Mouse (Mus musculus) limb, embryonic 14.5 days (tissue): ENCODE measurements around the gene Anxa6. TPM values are rescaled to one million over a fixed set of nuclear protein-coding genes. Genes with fewer than 3 reads are reported as not detected.

Source experiments
- ATAC-seq: fragments of 200-750 bp; cut with Nextera tagmentation; 2 replicates; pipeline ENCODE4 v1.8.0; 2017; ENCODE audit warnings: low read depth, moderate number of reproducible peaks, moderate TSS enrichment; ENCODE audit not compliant: low FRiP score
- DNase-seq: peaks from one replicate; pipeline ENCODE4 v3.0.0-alpha.2; 2015; ENCODE audit warnings: low spot score
- H3K27ac ChIP-seq: fragments of 300-500 bp; sonication (generic); replicated peaks from 2 replicates; pipeline ENCODE4 v1.5.1; 2014; ENCODE audit warnings: low read depth, mild to moderate bottlenecking, low read length, moderate library complexity, mixed read lengths
- H3K27me3 ChIP-seq: fragments of 300-500 bp; sonication (generic); 2 replicates; pipeline ENCODE4 v1.6.1; 2014; ENCODE audit warnings: low read length, mixed read lengths; ENCODE audit not compliant: control insufficient read depth, insufficient read depth
- H3K36me3 ChIP-seq: fragments of 300-500 bp; sonication (generic); 2 replicates; pipeline ENCODE4 v1.6.1; 2014; ENCODE audit warnings: mild to moderate bottlenecking, low read length, moderate library complexity, mixed read lengths; ENCODE audit not compliant: control insufficient read depth, insufficient read depth
- H3K4me1 ChIP-seq: fragments of 300-500 bp; sonication (generic); 2 replicates; pipeline ENCODE4 v1.6.1; 2014; ENCODE audit warnings: antibody characterized with exemption, low read length, mixed read lengths; ENCODE audit not compliant: control insufficient read depth, insufficient read depth
- H3K4me2 ChIP-seq: fragments of 300-500 bp; sonication (generic); replicated peaks from 2 replicates; pipeline ENCODE4 v1.6.1; 2014; ENCODE audit warnings: low read depth, mild to moderate bottlenecking, low read length, moderate library complexity; ENCODE audit not compliant: severe bottlenecking
- H3K4me3 ChIP-seq: fragments of 300-500 bp; sonication (generic); replicated peaks from 2 replicates; pipeline ENCODE4 v1.5.1; 2014; ENCODE audit warnings: low read length
- H3K9ac ChIP-seq: fragments of 300-500 bp; sonication (generic); 2 replicates; pipeline ENCODE4 v1.6.1; 2014; ENCODE audit warnings: mild to moderate bottlenecking, low read depth, low read length, moderate library complexity; ENCODE audit not compliant: severe bottlenecking
- H3K9me3 ChIP-seq: fragments of 300-500 bp; sonication (generic); 2 replicates; pipeline ENCODE4 v1.6.1; 2016; ENCODE audit warnings: low read length; ENCODE audit not compliant: control insufficient read depth
- POLR2A ChIP-seq: fragments of 200-500 bp; IDR thresholded peaks from 2 replicates; pipeline ENCODE4 v1.8.0; 2012; ENCODE audit warnings: inconsistent platforms, mild to moderate bottlenecking, moderate library complexity, borderline replicate concordance; ENCODE audit not compliant: insufficient read depth, insufficient read length; ENCODE audit errors: extremely low read depth
- WGBS: fragments of 180-500 bp; shearing (Covaris S2); extraction: QIAGEN DNeasy Blood & Tissue Kit; methylation state at CpG from one replicate; pipeline ENCODE4 v1.1.7; 2014; 5-methylcytosine and 5-hydroxymethylcytosine counted together
- polyA plus RNA-seq, 2 experiments: library from polyadenylated mRNA; depleted of rRNA in 1 of 2; stranded (reverse) in 1 of 2; unstranded in 1 of 2; fragments of >200 nt; fragmentation: Nextera tagmentation in 1 of 2; extraction: Ambion mirVana in 1 of 2; gene quantifications; 2 replicates each; pipeline versions ENCODE4 v1.2.1 to v1.2.3; 2012 to 2014

Gene Anxa6
- polyA plus RNA-seq, 2 experiments = 281 to 390 TPM

GRCm38 (mm10) chr11:55023049-55023564 lies 10.1 kb downstream of the Anxa6 start:
- H3K4me2 ChIP-seq = peak overlapping the region; percentile 44
- H3K27ac ChIP-seq = peak overlapping the region; percentile 98
- TF ChIP-seq POLR2A = 0 out of 2 replicates have a peak, but pooled peaks have one; percentile 8
- H3K4me3 ChIP-seq = peak overlapping the region; percentile 11
- H3K27me3 ChIP-seq = no peaks in the 10 kb centered on the region
- ATAC-seq (peak; percentile 85), DNase-seq (peak; percentile 93)
- peaks cover 47% of the 10 kb centered on the region for H3K36me3 ChIP-seq
- no peaks in the 10 kb centered on the region for H3K9me3 ChIP-seq
- peak overlapping the region; percentile 26; the same call in 1 of the 2 replicates for H3K9ac ChIP-seq
- peaks cover 66% of the 10 kb centered on the region for H3K4me1 ChIP-seq
- WGBS = 0% methylated on average over 10 of the region's 10 CpGs

- no peak for DNase-seq
- Histone ChIP-seq H3K4me3 (no peak overlapping the region), H3K27me3 (no peaks in the 10 kb centered on the region), H3K36me3 (peaks cover 50% of the 10 kb centered on the region), H3K4me2 (peak overlapping the region; percentile 44), H3K4me1 (peaks cover 63% of the 10 kb centered on the region), H3K27ac (peak overlapping the region; percentile 98), H3K9ac (0 out of 2 replicates have a peak overlapping the region, but pooled peaks have one; percentile 26), H3K9me3 (no peaks in the 10 kb centered on the region)
- WGBS = 54% methylated on average over 5 of the region's 5 CpGs
- TF ChIP-seq POLR2A = no peak
- no peak for ATAC-seq
Observed at GRCm38 (mm10) chr11:55022508-55022907, 10.7 kb downstream of the Anxa6 start.

- Histone ChIP-seq H3K36me3 (peaks cover 50% of the 10 kb centered on the region), H3K27ac (peak overlapping the region; percentile 98), H3K9ac (0 out of 2 replicates have a peak overlapping the region, but pooled peaks have one; percentile 12), H3K27me3 (no peaks in the 10 kb centered on the region), H3K9me3 (no peaks in the 10 kb centered on the region), H3K4me3 (no peak overlapping the region), H3K4me1 (peaks cover 58% of the 10 kb centered on the region), H3K4me2 (peak overlapping the region; percentile 44; the same call in 1 of the 2 replicates)
- ATAC-seq = no peak
- WGBS = 51% methylated on average over 6 of the region's 6 CpGs
- TF ChIP-seq POLR2A = no peak
- no peak for DNase-seq
Observed at GRCm38 (mm10) chr11:55021859-55022258, 11.4 kb downstream of the Anxa6 start.

- Histone ChIP-seq H3K4me2 (no peak overlapping the region), H3K27ac (peak overlapping the region; percentile 98), H3K9ac (no peak overlapping the region), H3K9me3 (no peaks in the 10 kb centered on the region), H3K4me3 (no peak overlapping the region), H3K36me3 (peaks cover 48% of the 10 kb centered on the region), H3K27me3 (no peaks in the 10 kb centered on the region), H3K4me1 (peaks cover 55% of the 10 kb centered on the region)
- TF ChIP-seq POLR2A = no peak
- no peak for DNase-seq
- no peak for ATAC-seq
Observed at GRCm38 (mm10) chr11:55021458-55021857, 11.8 kb downstream of the Anxa6 start.

GRCm38 (mm10) chr11:55019711-55020110 lies 13.5 kb downstream of the Anxa6 start:
- TF ChIP-seq POLR2A = no peak
- Histone ChIP-seq H3K9ac (no peak overlapping the region), H3K27me3 (no peaks in the 10 kb centered on the region), H3K9me3 (no peaks in the 10 kb centered on the region), H3K4me3 (no peak overlapping the region), H3K27ac (no peak overlapping the region), H3K36me3 (peaks cover 57% of the 10 kb centered on the region), H3K4me1 (peaks cover 43% of the 10 kb centered on the region), H3K4me2 (no peak overlapping the region)
- DNase-seq = no peak
- no peak for ATAC-seq
- WGBS = 91% methylated on average over 2 of the region's 2 CpGs
